Mouse (Mus musculus): ENCODE results near the gene Ager.

DNA sequence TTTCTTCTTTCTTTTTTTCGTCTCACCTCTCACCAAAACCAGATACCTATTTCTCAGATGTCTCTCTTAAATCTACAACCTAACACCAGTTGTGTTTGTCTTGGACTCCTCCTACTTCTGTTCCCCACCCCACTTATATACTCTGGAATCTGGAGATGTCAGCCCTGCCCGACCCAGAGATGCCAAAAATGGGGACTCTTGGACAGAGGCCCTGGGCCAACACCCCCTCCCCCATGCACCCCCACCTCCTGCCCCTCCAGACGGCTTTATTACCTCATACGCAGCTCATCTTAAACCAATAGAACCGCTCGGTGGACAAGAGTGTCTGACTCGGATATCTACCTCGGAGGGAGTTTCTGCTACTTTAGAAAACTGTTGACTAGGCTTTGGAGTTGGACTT is 1.6 kb upstream of the Ager start:
- TF ChIP-seq CTCF (IDR thresholded peaks at IDR 0.05; ENCODE audit: low read depth) (no peak), EP300 (IDR thresholded peaks at IDR 0.05; ENCODE audit: low read depth) (no peak)

Data from liver, postnatal 0 days (tissue).